Mouse (Mus musculus) liver, embryonic 14.5 days (tissue): ENCODE data around the gene Atg101. TPM values are rescaled to one million over a fixed set of nuclear protein-coding genes. Genes with fewer than 3 reads are reported as not detected.

Experiments
- ATAC-seq: fragments of 200-750 bp; cut with Nextera tagmentation; 2 replicates; pipeline ENCODE4 v1.8.0; 2017; ENCODE audit warnings: moderate number of reproducible peaks, mild to moderate bottlenecking, moderate library complexity; ENCODE audit not compliant: insufficient read depth
- DNase-seq, 3 experiments: peaks; one replicate each; pipeline ENCODE4 v3.0.0-alpha.2; 2012 to 2013; ENCODE audit warnings: low read depth in 3 of 3, low spot score in 3 of 3
- H3K27ac ChIP-seq: fragments of 300-500 bp; sonication (generic); 2 replicates; pipeline ENCODE4 v1.5.1; 2014; ENCODE audit warnings: moderate library complexity, mild to moderate bottlenecking, control low read depth, inconsistent platforms
- H3K27me3 ChIP-seq: fragments of 300-500 bp; sonication (generic); 2 replicates; pipeline ENCODE4 v1.6.1; 2014; ENCODE audit warnings: mild to moderate bottlenecking, low read length, moderate library complexity; ENCODE audit not compliant: control insufficient read depth, insufficient read depth
- H3K36me3 ChIP-seq: fragments of 300-500 bp; sonication (generic); replicated peaks from 2 replicates; pipeline ENCODE4 v1.6.1; 2014; ENCODE audit warnings: low read depth; ENCODE audit not compliant: control insufficient read depth, insufficient read depth
- H3K4me1 ChIP-seq, 2 experiments: fragments of 200-500 bp in 1 of 2; fragments of 300-500 bp in 1 of 2; sonication (generic) in 1 of 2; replicated peaks; 2 replicates each; pipeline ENCODE4 v1.6.1; 2012 to 2014; ENCODE audit warnings: antibody characterized with exemption in 1 of 2, inconsistent platforms in 1 of 2, low read length in 1 of 2; ENCODE audit not compliant: control insufficient read depth in 2 of 2, insufficient read depth in 2 of 2
- H3K4me2 ChIP-seq: fragments of 300-500 bp; sonication (generic); 2 replicates; pipeline ENCODE4 v1.6.1; 2014; ENCODE audit warnings: low read depth, mild to moderate bottlenecking, control low read depth, moderate library complexity
- H3K4me3 ChIP-seq, 2 experiments: fragments of 200-500 bp in 1 of 2; fragments of 300-500 bp in 1 of 2; sonication (generic) in 1 of 2; 2 replicates each; pipeline ENCODE4 v1.5.1; 2012 to 2014; ENCODE audit warnings: low read depth in 2 of 2, low read length in 2 of 2, mild to moderate bottlenecking in 2 of 2, control low read depth in 1 of 2, inconsistent platforms in 1 of 2, moderate library complexity in 1 of 2; ENCODE audit not compliant: insufficient read depth in 1 of 2
- H3K9ac ChIP-seq: fragments of 300-500 bp; sonication (generic); replicated peaks from 2 replicates; pipeline ENCODE4 v1.6.1; 2014; ENCODE audit warnings: mild to moderate bottlenecking, control low read depth, moderate library complexity
- H3K9me3 ChIP-seq: fragments of 300-500 bp; sonication (generic); 2 replicates; pipeline ENCODE4 v1.6.1; 2016; ENCODE audit warnings: low read length, mixed read lengths; ENCODE audit not compliant: control insufficient read depth
- CTCF ChIP-seq: IDR thresholded peaks from 2 replicates; pipeline ENCODE4 v1.5.1; 2016; ENCODE audit warnings: antibody characterized with exemption, low read depth, control low read depth
- EP300 ChIP-seq: IDR thresholded peaks from 2 replicates; pipeline ENCODE4 v1.6.1; 2016; ENCODE audit warnings: antibody characterized with exemption, low read depth
- WGBS: fragments of 180-500 bp; shearing (Covaris S2); extraction: QIAGEN DNeasy Blood & Tissue Kit; methylation state at CpG from one replicate; pipeline ENCODE4 v1.1.7; 2014; ENCODE audit not compliant: insufficient replicate concordance; 5-methylcytosine and 5-hydroxymethylcytosine counted together
- polyA plus RNA-seq, 2 experiments: library from polyadenylated mRNA; depleted of rRNA in 1 of 2; stranded (reverse) in 1 of 2; unstranded in 1 of 2; fragments of >200 nt; fragmentation: Nextera tagmentation in 1 of 2; extraction: Ambion mirVana in 1 of 2; gene quantifications; 2 replicates each; pipeline versions ENCODE4 v1.2.1 to v1.2.3; 2012 to 2014

The Atg101 gene
- polyA plus RNA-seq, 2 experiments = 17.2 to 23.7 TPM

DNA sequence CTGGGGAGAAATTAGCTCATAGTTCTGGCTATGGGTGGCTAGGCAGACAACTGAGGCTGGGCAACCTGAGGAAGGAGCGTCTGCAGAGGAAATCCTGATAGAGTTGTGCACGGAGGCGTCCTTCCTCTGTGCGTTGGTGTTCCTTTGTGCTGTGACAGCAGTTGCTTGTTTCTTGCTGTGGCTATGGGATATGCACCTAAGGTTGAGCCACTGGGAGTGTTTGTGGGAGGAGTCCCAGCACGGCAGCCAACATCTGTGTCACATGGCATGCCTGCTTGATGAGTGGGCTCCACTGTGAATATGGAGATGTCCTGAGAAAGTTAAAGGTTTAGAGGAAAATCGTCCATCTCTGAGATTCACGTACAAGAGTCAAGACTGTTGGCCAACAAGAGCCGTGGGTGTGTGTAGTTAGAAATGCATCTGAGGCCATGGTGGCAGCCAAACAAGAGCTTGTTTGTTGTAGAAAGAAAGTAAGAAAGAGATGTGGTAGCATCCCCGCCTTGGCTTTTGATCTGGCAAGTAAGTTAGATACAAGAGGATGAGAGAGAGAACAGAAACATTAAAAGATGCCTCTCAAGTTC, 33.8 kb upstream of the Atg101 start:
- DNase-seq (no peak), ATAC-seq (no peak)
- H3K4me1 ChIP-seq = peaks cover 0 to 15% of the 10 kb centered on the region in 2 experiments; a peak in 2 of 4 replicates
- H3K4me2 ChIP-seq = no peak overlapping the region
- WGBS = 40% methylated on average over 9 of the region's 9 CpGs
- TF ChIP-seq CTCF (no peak), EP300 (no peak)
- H3K36me3 ChIP-seq = no peaks in the 10 kb centered on the region
- no peak overlapping the region for H3K9ac ChIP-seq
- H3K4me3 ChIP-seq = no peak overlapping the region
- no peaks in the 10 kb centered on the region for H3K9me3 ChIP-seq
- peaks cover 18% of the 10 kb centered on the region for H3K27me3 ChIP-seq
- H3K27ac ChIP-seq = no peak overlapping the region

DNA sequence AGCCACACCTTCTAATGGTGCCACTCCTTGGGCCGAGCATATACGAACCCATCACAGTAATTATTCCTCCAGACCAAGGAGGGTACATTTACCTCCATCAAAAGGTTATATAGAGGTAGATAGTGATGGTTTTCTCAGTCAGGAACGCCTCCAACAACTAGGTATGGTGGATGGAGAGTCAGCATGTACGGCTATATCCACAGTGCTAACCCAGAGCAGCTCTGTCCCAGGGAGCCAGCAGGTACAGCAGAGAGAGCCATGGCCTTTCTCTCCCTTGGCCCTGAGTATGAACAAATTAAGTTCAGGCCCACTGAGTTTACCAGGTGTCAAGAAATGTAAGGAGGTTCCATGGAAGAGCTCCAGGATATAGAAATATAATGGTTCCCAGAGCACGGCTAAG, 32.1 kb upstream of the Atg101 start:
- TF ChIP-seq EP300 (no peak), CTCF (no peak)
- DNase-seq (no peak), ATAC-seq (no peak)
- no peaks in the 10 kb centered on the region for H3K9me3 ChIP-seq
- H3K27ac ChIP-seq = no peak overlapping the region
- no peak overlapping the region for H3K4me3 ChIP-seq
- peaks cover 18% of the 10 kb centered on the region for H3K27me3 ChIP-seq
- H3K4me1 ChIP-seq = peaks cover 0 to 9% of the 10 kb centered on the region in 2 experiments; a peak in 2 of 4 replicates
- H3K4me2 ChIP-seq = no peak overlapping the region
- WGBS = 58% methylated on average over 5 of the region's 5 CpGs
- no peaks in the 10 kb centered on the region for H3K36me3 ChIP-seq
- H3K9ac ChIP-seq = no peak overlapping the region

DNA sequence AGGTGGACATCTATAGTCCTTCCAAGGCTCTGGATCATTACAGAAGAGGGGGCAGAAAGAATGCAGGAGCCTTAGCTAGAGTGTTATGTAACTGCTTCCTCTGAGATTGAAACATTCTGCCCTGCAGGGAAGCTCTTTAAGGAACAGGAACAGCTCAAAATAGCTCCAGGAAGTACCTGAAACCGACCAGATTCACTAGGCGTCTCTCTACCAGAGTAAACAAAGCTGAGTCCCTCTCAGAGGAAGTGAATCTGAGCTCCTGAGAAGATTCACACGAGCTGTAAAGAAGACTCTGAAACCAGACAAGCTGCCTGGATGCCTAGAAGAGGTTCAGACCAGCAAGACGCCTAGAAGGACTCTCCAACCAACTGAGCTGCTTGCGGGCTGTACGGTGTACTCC, 31.5 kb upstream of the Atg101 start:
- no peak for TF ChIP-seq CTCF
- TF ChIP-seq EP300 = no peak
- peaks cover 18% of the 10 kb centered on the region for H3K27me3 ChIP-seq
- no peak overlapping the region for H3K9ac ChIP-seq
- H3K9me3 ChIP-seq = no peaks in the 10 kb centered on the region
- H3K4me1 ChIP-seq = peaks cover 0 to 5% of the 10 kb centered on the region in 2 experiments; a peak in 1 of 4 replicates
- H3K4me2 ChIP-seq = no peak overlapping the region
- ATAC-seq (no peak), DNase-seq (no peak)
- no peaks in the 10 kb centered on the region for H3K36me3 ChIP-seq
- no peak overlapping the region for H3K4me3 ChIP-seq
- no peak overlapping the region for H3K27ac ChIP-seq
- WGBS = 44% methylated on average over 6 of the region's 6 CpGs

DNA sequence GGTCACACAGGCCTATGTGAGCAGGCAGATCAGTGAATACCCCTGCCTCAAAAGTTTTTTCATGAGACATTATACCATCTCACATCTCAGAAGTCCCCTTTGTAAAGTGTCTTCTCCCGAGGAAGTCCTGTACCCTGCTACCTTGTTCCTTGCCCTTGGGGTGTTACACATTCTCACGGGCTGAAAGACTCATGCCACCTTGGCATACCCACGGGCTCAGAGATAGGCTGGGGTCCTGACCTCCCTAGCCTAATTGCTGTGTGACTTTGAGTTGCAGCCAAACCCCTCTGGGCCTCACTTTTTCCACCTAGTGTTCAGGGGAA, 30.5 kb upstream of the Atg101 start:
- H3K27me3 ChIP-seq = peaks cover 18% of the 10 kb centered on the region
- no peak overlapping the region for H3K9ac ChIP-seq
- H3K27ac ChIP-seq = no peak overlapping the region
- no peak for ATAC-seq
- peak overlapping the region; percentile 62 for H3K4me2 ChIP-seq
- DNase-seq = no peak
- H3K4me1 ChIP-seq = peaks cover 0 to 3% of the 10 kb centered on the region in 2 experiments; a peak in 1 of 4 replicates
- no peaks in the 10 kb centered on the region for H3K9me3 ChIP-seq
- WGBS = 25% methylated on average over 3 of the region's 3 CpGs
- H3K4me3 ChIP-seq = peak overlapping the region; percentile 28 to 47; a peak in 3 of 4 replicates
- TF ChIP-seq CTCF = no peak
- TF ChIP-seq EP300 = no peak
- no peaks in the 10 kb centered on the region for H3K36me3 ChIP-seq

DNA sequence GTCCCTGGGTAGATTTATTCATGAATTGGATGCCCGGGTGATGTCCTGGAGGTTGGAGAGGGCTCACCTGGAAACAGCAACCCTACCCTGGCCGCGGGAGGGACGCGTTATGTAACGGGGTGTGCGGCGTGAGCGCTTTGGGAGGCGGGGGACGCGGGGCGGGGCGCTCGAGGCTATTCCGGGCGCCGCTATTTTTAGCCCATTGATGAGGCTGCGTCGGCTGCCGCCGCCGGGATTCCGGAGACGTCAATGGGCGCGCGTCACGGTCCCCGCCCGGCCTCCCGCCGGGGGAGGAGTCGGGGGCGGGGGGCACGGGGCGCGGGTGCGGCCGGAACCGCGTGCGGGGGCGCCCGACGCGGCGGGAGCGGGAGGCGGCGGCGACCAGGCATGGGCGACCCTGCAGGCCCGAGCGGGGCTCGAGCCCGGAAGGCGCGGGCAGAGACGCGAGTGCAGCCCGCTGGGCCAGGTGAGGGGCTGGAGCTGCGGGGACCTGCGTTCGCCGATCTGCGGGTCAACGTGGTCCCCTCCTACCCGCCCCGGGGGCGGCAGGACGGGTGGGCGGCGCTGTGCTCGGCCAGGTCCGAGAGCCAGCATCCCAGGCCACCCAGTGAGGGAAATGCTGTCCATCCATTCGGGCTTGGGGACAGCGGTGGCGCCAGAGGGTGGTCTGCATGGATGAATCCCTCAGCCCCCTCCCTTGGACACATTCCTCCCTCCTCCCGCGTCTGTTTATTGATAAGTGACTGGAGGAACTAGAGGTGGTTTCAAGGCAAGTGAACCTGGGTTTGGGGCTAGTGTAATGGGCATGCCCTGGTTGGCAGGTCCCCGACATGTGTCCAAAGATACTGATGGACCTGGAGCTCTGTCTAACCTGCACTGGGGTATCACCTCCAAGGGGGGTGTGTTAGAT, 29.9 kb upstream of the Atg101 start, which contains the start of gene Nr4a1:
Gene Nr4a1 (plus strand): TSS at position 384 of the 910 bp plus-strand sequence.
- peak within 1 kb of the TSS; percentile 36 to 47 for H3K4me3 ChIP-seq
- TF ChIP-seq CTCF (no peak), EP300 (no peak)
- peaks cover 18% of the 10 kb centered on the region for H3K27me3 ChIP-seq
- no peak within 1 kb of the TSS for H3K27ac ChIP-seq
- peak within 1 kb of the TSS; percentile 62 for H3K4me2 ChIP-seq
- 3% methylated on average over 55 of the region's 82 CpGs for WGBS
- H3K4me1 ChIP-seq = peaks cover 0 to 3% of the 10 kb centered on the region in 2 experiments; a peak in 1 of 4 replicates
- no peaks in the 10 kb centered on the region for H3K9me3 ChIP-seq
- H3K9ac ChIP-seq = 0 out of 2 replicates have a peak within 1 kb of the TSS, but pooled peaks have one; percentile 5
- no peaks in the 10 kb centered on the region for H3K36me3 ChIP-seq
- ATAC-seq (peak; percentile 22; the same call in 1 of the 2 replicates), DNase-seq (no peak)
